Mouse (Mus musculus) heart, postnatal 0 days (tissue): ENCODE data around the gene Atp6v1c2.

Experiments
- CTCF ChIP-seq: IDR thresholded peaks from 2 replicates; pipeline ENCODE4 v1.5.1; 2016; ENCODE audit warnings: antibody characterized with exemption, control low read depth, low read depth
- EP300 ChIP-seq: IDR thresholded peaks from 2 replicates; pipeline ENCODE4 v1.6.1; 2016; ENCODE audit warnings: antibody characterized with exemption, low read depth

DNA sequence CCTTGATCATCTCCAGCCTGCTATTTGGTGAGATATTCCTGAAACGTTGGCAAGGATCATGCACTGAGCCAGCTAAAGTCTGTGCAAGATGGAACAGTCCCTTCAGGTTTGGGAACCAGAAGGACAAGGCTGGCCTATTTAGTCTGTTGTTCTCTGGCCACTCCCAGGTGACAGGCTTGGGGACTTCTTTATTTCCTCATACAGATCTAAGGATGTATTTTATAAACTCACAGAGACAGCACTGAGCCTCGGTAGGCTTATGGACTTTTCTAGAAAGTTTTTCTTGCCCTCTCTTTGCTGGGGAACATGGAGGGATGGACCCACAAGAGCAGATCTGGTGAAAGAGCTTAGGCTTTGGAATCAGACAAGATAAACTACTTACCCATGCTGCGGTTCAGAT is at the start of gene Atp6v1c2:
- TF ChIP-seq CTCF (no peak), EP300 (no peak)
